Mouse (Mus musculus) stomach, postnatal 0 days (tissue): Measurements from ENCODE around the gene Disp1.

ENCODE experiments used
- CTCF ChIP-seq: IDR thresholded peaks from 2 replicates; pipeline ENCODE4 v1.5.1; 2016; ENCODE audit warnings: antibody characterized with exemption, low read depth, mild to moderate bottlenecking, moderate library complexity
- EP300 ChIP-seq: optimal IDR thresholded peaks from 2 replicates; pipeline ENCODE3; 2016; ENCODE audit warnings: antibody characterized with exemption

GRCm38 (mm10) chr1:183143246-183143645 is 78.1 kb downstream of the Disp1 start:
- TF ChIP-seq EP300 (no peak), CTCF (no peak)
